Mouse (Mus musculus) liver, embryonic 18 days (tissue): Measurements from ENCODE around the gene Olfr543. TPM values are rescaled to one million over a fixed set of nuclear protein-coding genes. Genes with fewer than 3 reads are reported as not detected.

Experiments used
- polyA plus RNA-seq: library from polyadenylated mRNA; depleted of rRNA; stranded (reverse); fragments of >200 nt; gene quantifications from 2 replicates; pipeline ENCODE4 v1.2.3, GENCODE M21; 2012; rRNA removed

Olfr543 gene
- polyA plus RNA-seq, result not detected in 2 replicates

DNA sequence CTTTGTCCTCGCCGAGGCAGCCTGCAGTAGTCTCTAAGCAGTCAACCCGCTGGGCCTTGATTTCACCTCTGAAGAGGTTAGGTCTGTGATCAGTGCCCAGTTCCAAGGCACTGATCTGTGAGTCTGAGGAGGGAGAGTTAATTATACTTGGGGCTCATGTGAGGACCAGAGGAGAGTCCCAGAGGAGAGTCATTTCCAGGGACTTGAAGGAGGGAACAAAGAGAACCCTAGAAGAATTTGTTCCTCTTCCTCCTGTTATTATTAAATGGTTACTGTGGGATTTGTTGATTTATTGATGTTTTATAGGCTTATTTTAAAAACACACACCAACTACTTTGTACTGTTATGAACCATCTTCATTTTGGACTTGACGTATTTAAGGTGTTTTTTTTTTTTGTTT, at the start of gene Olfr543:
TSS of gene Olfr543 (minus strand) at position 101 of the 400 bp plus-strand sequence.

DNA sequence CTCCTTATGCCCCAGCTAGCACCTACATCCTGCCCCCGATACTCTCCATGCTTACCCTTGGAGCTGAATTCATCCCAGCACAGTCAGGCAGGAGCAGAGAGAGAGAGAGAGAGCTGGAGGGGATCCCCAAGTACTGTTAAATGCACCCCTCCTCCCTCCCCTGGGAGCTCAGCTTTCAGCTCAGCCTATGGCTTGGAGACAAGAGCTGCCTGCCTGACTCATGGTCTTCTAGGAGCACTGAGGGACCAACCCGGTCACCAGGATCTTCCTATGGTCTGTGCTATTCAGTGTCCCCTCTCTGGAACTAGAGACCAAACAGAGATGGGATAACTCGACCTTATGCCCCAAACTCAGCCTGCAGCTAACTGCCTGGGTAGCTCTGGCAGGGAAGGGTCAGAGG, 18.0 kb upstream of the Olfr543 start, which contains the start of gene Olfr545:
TSS of gene Olfr545 (minus strand) at position 101 of the 400 bp plus-strand sequence.

DNA sequence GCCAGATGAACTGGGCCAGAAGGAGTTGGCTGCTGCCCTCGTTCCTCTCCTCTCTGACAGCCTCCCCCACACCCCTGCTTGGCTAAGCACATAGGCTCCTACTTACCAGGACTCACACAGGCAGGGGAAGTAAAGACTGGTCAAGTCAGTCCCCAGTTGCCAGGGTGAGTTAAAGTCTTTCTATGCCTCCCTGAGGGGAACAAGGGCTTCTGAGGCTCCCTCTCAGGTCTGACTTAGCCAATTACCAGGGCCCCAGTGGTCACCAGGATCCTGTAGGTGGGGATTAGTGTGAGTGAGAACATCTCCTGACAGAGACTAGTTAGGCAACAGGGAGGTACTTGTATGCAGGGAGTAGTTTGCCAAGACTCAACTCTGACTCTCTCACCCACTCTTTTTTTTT, 6.7 kb upstream of the Olfr543 start, which contains the start of gene Olfr544:
TSS of gene Olfr544 (minus strand) at position 153 of the 400 bp plus-strand sequence.

DNA sequence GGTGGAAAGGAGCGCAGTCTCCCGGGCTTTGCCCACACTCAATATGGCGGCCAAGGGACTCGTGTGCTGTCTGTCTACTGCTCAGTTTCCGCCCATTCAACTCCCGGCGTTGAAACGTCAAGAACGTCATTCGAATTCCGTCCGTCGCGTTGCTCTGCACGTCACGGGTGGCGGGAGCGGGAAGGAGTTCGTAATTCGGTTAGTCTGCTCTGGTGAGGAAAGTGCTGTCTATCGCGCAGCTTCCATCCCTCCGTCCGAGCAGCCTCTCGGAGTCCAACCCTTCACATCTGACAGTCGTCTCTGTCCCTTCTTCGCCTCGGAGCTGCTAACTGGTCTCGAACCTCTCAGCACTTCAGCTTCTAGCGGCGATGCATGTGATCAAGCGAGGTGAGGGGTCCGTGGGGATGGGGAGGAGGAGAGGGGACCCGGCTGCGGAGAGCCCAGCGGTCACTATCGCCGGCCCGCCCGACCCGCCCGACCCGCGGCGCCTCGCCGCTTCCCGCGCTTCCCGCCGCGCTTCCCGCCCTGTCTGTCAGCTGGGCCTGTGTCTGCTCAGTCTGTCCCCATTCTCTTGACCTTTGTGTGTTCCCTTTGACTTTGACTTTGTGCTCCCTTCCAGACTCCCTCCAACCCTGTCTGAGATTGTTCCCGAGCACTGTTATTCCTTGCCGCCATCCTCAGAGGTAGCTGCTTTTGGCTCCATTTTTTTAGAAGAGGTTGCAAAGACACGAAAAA, 39.7 kb downstream of the Olfr543 start, which contains the start of gene Rrm1:
TSS of gene Rrm1 (plus strand) at position 39 of the 735 bp plus-strand sequence.

Other genes starting within 250 kb of the Olfr543 start
- 30.6 and 31.5 TPM in 2 replicates for gene Rhog, start 225.6 kb downstream of the Olfr543 start, polyA plus RNA-seq
- 10.8 and 12.6 TPM in 2 replicates for gene Stim1, start 213.9 kb downstream of the Olfr543 start, polyA plus RNA-seq
- gene Rrm1, start 40.0 kb downstream of the Olfr543 start, polyA plus RNA-seq, result 46.4 and 47.7 TPM in 2 replicates
- not detected in 2 replicates for gene Olfr544, start 6.6 kb upstream of the Olfr543 start, polyA plus RNA-seq
- not detected in 2 replicates for gene Olfr545, start 17.9 kb upstream of the Olfr543 start, polyA plus RNA-seq
- not detected in 2 replicates for gene Olfr547, start 53.1 kb upstream of the Olfr543 start, polyA plus RNA-seq
- gene Olfr548-ps1, start 59.2 kb upstream of the Olfr543 start, polyA plus RNA-seq, result not detected in 2 replicates
- gene Olfr549, start 68.2 kb upstream of the Olfr543 start, polyA plus RNA-seq, result not detected in 2 replicates
- 6.6 and 7.2 TPM in 2 replicates for gene Trim21, start 83.8 kb upstream of the Olfr543 start, polyA plus RNA-seq
- not detected in 2 replicates for gene Olfr550, start 89.8 kb upstream of the Olfr543 start, polyA plus RNA-seq
- gene Olfr551, start 110.2 kb upstream of the Olfr543 start, polyA plus RNA-seq, result not detected in 2 replicates
- gene Olfr552, start 116.1 kb upstream of the Olfr543 start, polyA plus RNA-seq, result not detected in 2 replicates
- not detected in 2 replicates for gene Olfr553, start 136.5 kb upstream of the Olfr543 start, polyA plus RNA-seq
- not detected in 2 replicates for gene Olfr554, start 156.8 kb upstream of the Olfr543 start, polyA plus RNA-seq
- gene Olfr555, start 177.1 kb upstream of the Olfr543 start, polyA plus RNA-seq, result not detected in 2 replicates
- not detected in 2 replicates for gene Olfr556, start 183.2 kb upstream of the Olfr543 start, polyA plus RNA-seq
- gene Trim68, start 205.6 kb upstream of the Olfr543 start, polyA plus RNA-seq, result 3.2 and 3.4 TPM in 2 replicates
- gene Olfr557, start 214.2 kb upstream of the Olfr543 start, polyA plus RNA-seq, result not detected in 2 replicates
- gene Olfr558, start 220.5 kb upstream of the Olfr543 start, polyA plus RNA-seq, result 0.02 TPM in 2 replicates
- not detected in 2 replicates for gene Olfr33, start 237.4 kb upstream of the Olfr543 start, polyA plus RNA-seq
- not detected in 2 replicates for gene Olfr559, start 245.8 kb upstream of the Olfr543 start, polyA plus RNA-seq